Mouse (Mus musculus) neural tube, embryonic 15.5 days (tissue): Measurements from ENCODE around the gene Prss44. TPM values are rescaled to one million over a fixed set of nuclear protein-coding genes. Genes with fewer than 3 reads are reported as not detected.

Experiments used
- polyA plus RNA-seq: library from polyadenylated mRNA; unstranded; fragments of >200 nt; fragmentation: Nextera tagmentation; extraction: Ambion mirVana; gene quantifications from 2 replicates; pipeline ENCODE4 v1.2.1, GENCODE M21; 2015

Gene Prss44
- polyA plus RNA-seq, 1 experiment from 2014 or later = not detected

Other genes with a start within 250 kb of the Prss44 start
- 24.9 and 26.0 TPM in 2 replicates for gene Nradd, start 189.5 kb upstream of the Prss44 start, polyA plus RNA-seq
- 3.1 and 5.9 TPM in 2 replicates for gene Nbeal2, start 159.8 kb upstream of the Prss44 start, polyA plus RNA-seq
- 96.3 and 112 TPM in 2 replicates for gene Ccdc12, start 157.5 kb upstream of the Prss44 start, polyA plus RNA-seq
- gene Myl3, start 72.1 kb upstream of the Prss44 start, polyA plus RNA-seq = 1.9 and 4.1 TPM in 2 replicates
- 12.9 and 17.0 TPM in 2 replicates for gene Pth1r, start 66.8 kb upstream of the Prss44 start, polyA plus RNA-seq
- gene Prss42, start 15.8 kb upstream of the Prss44 start, polyA plus RNA-seq = not detected in 2 replicates
- gene Prss43, start 12.7 kb downstream of the Prss44 start, polyA plus RNA-seq = not detected in 2 replicates
- not detected in 2 replicates for gene Prss45, start 20.6 kb downstream of the Prss44 start, polyA plus RNA-seq
- not detected in 2 replicates for gene Prss46, start 30.5 kb downstream of the Prss44 start, polyA plus RNA-seq
- gene Prss50, start 44.0 kb downstream of the Prss44 start, polyA plus RNA-seq = 0.59 and 0.75 TPM in 2 replicates
- gene Als2cl, start 65.9 kb downstream of the Prss44 start, polyA plus RNA-seq = 3.2 TPM in 2 replicates
- gene Tmie, start 66.1 kb downstream of the Prss44 start, polyA plus RNA-seq = 5.9 and 7.2 TPM in 2 replicates
- gene Fam240a, start 102.9 kb downstream of the Prss44 start, polyA plus RNA-seq = not detected in 2 replicates
- gene Tdgf1, start 132.2 kb downstream of the Prss44 start, polyA plus RNA-seq = 0.28 and 0.45 TPM in 2 replicates
- gene Lrrc2, start 137.6 kb downstream of the Prss44 start, polyA plus RNA-seq = 0.78 and 1.5 TPM in 2 replicates
- 0.10 TPM in 1 of 2 replicates, not detected in the other for gene Rtp3, start 176.6 kb downstream of the Prss44 start, polyA plus RNA-seq
- gene Ltf, start 205.3 kb downstream of the Prss44 start, polyA plus RNA-seq = 0.88 and 1.5 TPM in 2 replicates
- 0.98 and 1.3 TPM in 2 replicates for gene Ccrl2, start 243.5 kb downstream of the Prss44 start, polyA plus RNA-seq